Mouse (Mus musculus): Measurements from ENCODE around the gene 6330409D20Rik. TPM values are rescaled to one million over a fixed set of nuclear protein-coding genes. Genes with fewer than 3 reads are reported as not detected.

The 6330409D20Rik gene
- polyA plus RNA-seq, 1 experiment from 2014 or later = 0.38 TPM

DNA sequence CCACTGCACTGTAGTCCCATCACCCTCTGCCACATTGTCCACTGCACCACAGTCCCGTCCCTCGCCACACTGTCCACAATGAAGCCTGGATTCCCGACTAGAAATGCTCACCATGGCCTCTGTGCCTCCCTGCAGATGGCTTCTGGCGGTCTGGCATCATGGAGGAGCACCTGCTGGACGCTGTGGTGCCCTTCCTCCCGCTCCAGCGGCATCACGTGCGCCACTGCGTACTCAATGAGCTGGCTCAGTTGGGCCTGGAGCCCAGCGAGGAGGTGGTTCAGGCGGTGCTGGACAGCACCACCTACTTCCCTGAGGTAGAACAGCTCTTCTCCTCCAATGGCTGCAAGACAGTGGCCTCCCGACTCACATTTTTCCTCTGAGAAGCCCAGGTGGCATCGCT lies 20.5 kb upstream of the 6330409D20Rik start:
- Histone ChIP-seq H3K9ac (ENCODE audit: low read length) (no peak overlapping the region), H3K36me3 (ENCODE audit: control insufficient read depth, insufficient read depth, low read length) (peaks cover 30% of the 10 kb centered on the region), H3K27me3 (replicated peaks; ENCODE audit: control insufficient read depth, insufficient read depth, low read length) (no peaks in the 10 kb centered on the region), H3K27ac (ENCODE audit: low read depth) (no peak overlapping the region), H3K4me3 (ENCODE audit: low read depth, low read length) (no peak overlapping the region), H3K4me2 (ENCODE audit: low read length) (no peak overlapping the region), H3K9me3 (ENCODE audit: control insufficient read depth, low read length) (no peaks in the 10 kb centered on the region), H3K4me1 (replicated peaks; ENCODE audit: control insufficient read depth, insufficient read depth, low read length) (peaks cover 4% of the 10 kb centered on the region)
- ATAC-seq (replicated peaks; ENCODE audit: low FRiP score, low TSS enrichment, low read depth) (no peak), DNase-seq (ENCODE audit: low spot score) (no peak)
- 91% methylated on average over 14 of the region's 14 CpGs for WGBS

DNA sequence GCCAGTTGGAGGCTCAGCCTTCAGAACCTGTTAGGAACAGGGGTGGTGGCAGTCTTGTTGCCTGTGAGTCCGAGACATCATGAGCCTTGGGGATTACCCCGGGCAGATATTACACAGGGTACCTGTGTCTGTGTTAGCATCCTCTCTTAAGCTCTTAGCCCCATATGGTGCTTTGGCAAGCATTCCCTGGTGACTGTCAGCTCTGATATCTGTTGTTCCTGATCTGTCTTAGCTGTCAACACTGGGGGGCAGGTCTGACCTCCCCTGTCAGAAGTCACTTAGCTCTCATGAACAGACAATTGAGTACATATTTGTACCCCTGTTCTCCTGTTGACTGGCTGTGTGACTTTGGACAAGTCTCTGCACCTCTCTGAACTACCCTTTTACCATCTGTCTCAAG lies 18.2 kb upstream of the 6330409D20Rik start:
- Histone ChIP-seq H3K9me3 (ENCODE audit: control insufficient read depth, low read length) (no peaks in the 10 kb centered on the region), H3K4me2 (ENCODE audit: low read length) (no peak overlapping the region), H3K27me3 (replicated peaks; ENCODE audit: control insufficient read depth, insufficient read depth, low read length) (no peaks in the 10 kb centered on the region), H3K4me1 (replicated peaks; ENCODE audit: control insufficient read depth, insufficient read depth, low read length) (peaks cover 4% of the 10 kb centered on the region), H3K9ac (ENCODE audit: low read length) (no peak overlapping the region), H3K4me3 (ENCODE audit: low read depth, low read length) (no peak overlapping the region), H3K36me3 (ENCODE audit: control insufficient read depth, insufficient read depth, low read length) (peaks cover 42% of the 10 kb centered on the region), H3K27ac (ENCODE audit: low read depth) (no peak overlapping the region)
- ATAC-seq (replicated peaks; ENCODE audit: low FRiP score, low TSS enrichment, low read depth) = no peak
- 86% methylated on average over 2 of the region's 2 CpGs for WGBS
- DNase-seq (ENCODE audit: low spot score) = no peak

GRCm38 (mm10) chr2:32758503-32758902 lies 17.7 kb upstream of the 6330409D20Rik start:
- Histone ChIP-seq H3K27ac (ENCODE audit: low read depth) (no peak overlapping the region), H3K9ac (ENCODE audit: low read length) (no peak overlapping the region), H3K36me3 (ENCODE audit: control insufficient read depth, insufficient read depth, low read length) (peaks cover 45% of the 10 kb centered on the region), H3K9me3 (ENCODE audit: control insufficient read depth, low read length) (no peaks in the 10 kb centered on the region), H3K27me3 (replicated peaks; ENCODE audit: control insufficient read depth, insufficient read depth, low read length) (no peaks in the 10 kb centered on the region), H3K4me3 (ENCODE audit: low read depth, low read length) (no peak overlapping the region), H3K4me1 (replicated peaks; ENCODE audit: control insufficient read depth, insufficient read depth, low read length) (peaks cover 4% of the 10 kb centered on the region), H3K4me2 (ENCODE audit: low read length) (no peak overlapping the region)
- no peak for DNase-seq (ENCODE audit: low spot score)
- WGBS = 65% methylated on average over 8 of the region's 8 CpGs
- no peak for ATAC-seq (replicated peaks; ENCODE audit: low FRiP score, low TSS enrichment, low read depth)

GRCm38 (mm10) chr2:32757056-32757845 lies 16.4 kb upstream of the 6330409D20Rik start, which contains the start of gene Tor2a:
TSS of gene Tor2a (plus strand) at chr2:32757234.
- peak within 1 kb of the TSS; percentile 70 for H3K4me3 ChIP-seq (ENCODE audit: low read depth, low read length)
- DNase-seq (ENCODE audit: low spot score) (peak; percentile 97), ATAC-seq (replicated peaks; ENCODE audit: low FRiP score, low TSS enrichment, low read depth) (peak; percentile 92)
- no peaks in the 10 kb centered on the region for H3K9me3 ChIP-seq (ENCODE audit: control insufficient read depth, low read length)
- H3K4me1 ChIP-seq (replicated peaks; ENCODE audit: control insufficient read depth, insufficient read depth, low read length) = peaks cover 4% of the 10 kb centered on the region
- H3K27ac ChIP-seq (ENCODE audit: low read depth) = peak within 1 kb of the TSS; percentile 84
- H3K27me3 ChIP-seq (replicated peaks; ENCODE audit: control insufficient read depth, insufficient read depth, low read length) = no peaks in the 10 kb centered on the region
- peak within 1 kb of the TSS; percentile 57 for H3K4me2 ChIP-seq (ENCODE audit: low read length)
- peaks cover 54% of the 10 kb centered on the region for H3K36me3 ChIP-seq (ENCODE audit: control insufficient read depth, insufficient read depth, low read length)
- WGBS = under 1% methylated on average over 66 of the region's 66 CpGs
- peak within 1 kb of the TSS; percentile 81 for H3K9ac ChIP-seq (ENCODE audit: low read length)

DNA sequence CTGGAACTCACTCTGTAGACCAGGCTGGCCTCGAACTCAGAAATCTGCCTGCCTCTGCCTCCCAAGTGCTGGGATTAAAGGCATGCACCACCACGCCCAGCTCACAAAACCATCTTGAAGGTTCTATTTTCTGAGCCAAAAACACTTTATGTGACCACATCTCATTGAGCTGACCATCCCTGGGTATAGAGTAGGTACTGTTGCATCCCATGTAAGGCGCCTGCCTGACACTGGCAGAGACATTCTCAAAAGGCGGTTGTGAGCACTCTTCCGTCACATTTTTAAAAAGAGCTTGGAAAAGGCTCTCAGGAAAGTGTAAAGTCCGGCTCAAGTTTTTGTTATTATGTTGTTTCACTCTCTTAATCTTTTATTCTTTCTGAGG lies 15.8 kb upstream of the 6330409D20Rik start:
- DNase-seq (ENCODE audit: low spot score) = no peak
- no peaks in the 10 kb centered on the region for H3K27me3 ChIP-seq (replicated peaks; ENCODE audit: control insufficient read depth, insufficient read depth, low read length)
- no peak overlapping the region for H3K27ac ChIP-seq (ENCODE audit: low read depth)
- no peak overlapping the region for H3K9ac ChIP-seq (ENCODE audit: low read length)
- H3K9me3 ChIP-seq (ENCODE audit: control insufficient read depth, low read length) = no peaks in the 10 kb centered on the region
- H3K4me2 ChIP-seq (ENCODE audit: low read length) = peak overlapping the region; percentile 26; the same call in 1 of the 2 replicates
- peak overlapping the region; percentile 70; the same call in 1 of the 2 replicates for H3K4me3 ChIP-seq (ENCODE audit: low read depth, low read length)
- 39% methylated on average over 6 of the region's 6 CpGs for WGBS
- peaks cover 4% of the 10 kb centered on the region for H3K4me1 ChIP-seq (replicated peaks; ENCODE audit: control insufficient read depth, insufficient read depth, low read length)
- peak; percentile 26 for ATAC-seq (replicated peaks; ENCODE audit: low FRiP score, low TSS enrichment, low read depth)
- peaks cover 48% of the 10 kb centered on the region for H3K36me3 ChIP-seq (ENCODE audit: control insufficient read depth, insufficient read depth, low read length)

GRCm38 (mm10) chr2:32752181-32752580 lies 11.4 kb upstream of the 6330409D20Rik start:
- no peak overlapping the region for H3K27ac ChIP-seq (ENCODE audit: low read depth)
- no peak overlapping the region for H3K4me3 ChIP-seq (ENCODE audit: low read depth, low read length)
- DNase-seq (ENCODE audit: low spot score) (no peak), ATAC-seq (replicated peaks; ENCODE audit: low FRiP score, low TSS enrichment, low read depth) (no peak)
- no peaks in the 10 kb centered on the region for H3K9me3 ChIP-seq (ENCODE audit: control insufficient read depth, low read length)
- H3K27me3 ChIP-seq (replicated peaks; ENCODE audit: control insufficient read depth, insufficient read depth, low read length) = no peaks in the 10 kb centered on the region
- H3K4me2 ChIP-seq (ENCODE audit: low read length) = peak overlapping the region; percentile 47; the same call in 1 of the 2 replicates
- peaks cover 5% of the 10 kb centered on the region; the same call in 1 of the 2 replicates for H3K4me1 ChIP-seq (replicated peaks; ENCODE audit: control insufficient read depth, insufficient read depth, low read length)
- peaks cover 50% of the 10 kb centered on the region for H3K36me3 ChIP-seq (ENCODE audit: control insufficient read depth, insufficient read depth, low read length)
- 70% methylated on average over 10 of the region's 10 CpGs for WGBS
- H3K9ac ChIP-seq (ENCODE audit: low read length) = no peak overlapping the region

GRCm38 (mm10) chr2:32751665-32752033 lies 10.8 kb upstream of the 6330409D20Rik start:
- no peaks in the 10 kb centered on the region for H3K9me3 ChIP-seq (ENCODE audit: control insufficient read depth, low read length)
- H3K27ac ChIP-seq (ENCODE audit: low read depth) = 0 out of 2 replicates have a peak overlapping the region, but pooled peaks have one; percentile 2
- peak overlapping the region; percentile 31 for H3K4me3 ChIP-seq (ENCODE audit: low read depth, low read length)
- H3K36me3 ChIP-seq (ENCODE audit: control insufficient read depth, insufficient read depth, low read length) = peaks cover 55% of the 10 kb centered on the region
- ATAC-seq (replicated peaks; ENCODE audit: low FRiP score, low TSS enrichment, low read depth) (no peak), DNase-seq (ENCODE audit: low spot score) (no peak)
- no peak overlapping the region for H3K9ac ChIP-seq (ENCODE audit: low read length)
- H3K4me2 ChIP-seq (ENCODE audit: low read length) = peak overlapping the region; percentile 47
- no peaks in the 10 kb centered on the region for H3K27me3 ChIP-seq (replicated peaks; ENCODE audit: control insufficient read depth, insufficient read depth, low read length)
- peaks cover 5% of the 10 kb centered on the region; the same call in 1 of the 2 replicates for H3K4me1 ChIP-seq (replicated peaks; ENCODE audit: control insufficient read depth, insufficient read depth, low read length)
- 23% methylated on average over 10 of the region's 10 CpGs for WGBS

DNA sequence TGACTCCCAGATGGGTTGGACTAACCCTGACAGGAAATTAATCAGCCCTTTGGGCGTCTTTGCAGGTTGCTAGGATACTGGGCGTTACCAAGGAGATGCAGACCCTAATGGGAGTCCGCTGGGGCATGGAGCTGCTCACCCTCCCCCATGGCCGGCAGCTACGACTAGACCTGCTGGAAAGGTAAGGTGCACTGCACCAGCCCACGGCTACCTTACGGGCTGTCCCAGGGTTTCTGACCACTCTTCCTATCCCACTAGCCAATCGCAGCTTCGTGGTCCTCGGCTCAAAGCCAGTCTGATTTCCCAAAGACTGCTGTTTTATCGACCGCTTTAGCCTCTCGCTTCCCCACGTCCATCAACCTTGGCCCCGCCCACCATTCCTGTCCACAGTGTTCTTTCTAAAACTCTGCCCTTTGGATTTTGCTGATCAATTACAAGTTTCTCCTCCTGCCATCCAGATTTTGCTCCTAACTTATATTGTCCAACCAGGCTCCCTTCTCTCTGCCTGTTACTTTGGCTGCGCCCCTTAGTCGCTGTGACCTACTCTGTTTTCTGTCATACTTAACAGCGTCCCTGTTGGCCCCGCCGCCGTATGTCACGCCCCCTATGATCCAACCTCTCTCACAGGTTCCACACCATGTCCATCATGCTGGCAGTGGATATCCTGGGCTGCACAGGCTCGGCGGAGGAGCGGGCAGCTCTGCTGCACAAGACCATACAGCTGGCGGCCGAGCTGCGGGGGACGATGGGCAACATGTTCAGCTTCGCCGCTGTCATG lies 10.3 kb upstream of the 6330409D20Rik start:
- 8% methylated on average over 31 of the region's 31 CpGs for WGBS
- Histone ChIP-seq H3K9ac (ENCODE audit: low read length) (no peak overlapping the region), H3K27ac (ENCODE audit: low read depth) (peak overlapping the region; percentile 2; the same call in 1 of the 2 replicates), H3K4me1 (replicated peaks; ENCODE audit: control insufficient read depth, insufficient read depth, low read length) (peaks cover 5% of the 10 kb centered on the region; the same call in 1 of the 2 replicates), H3K27me3 (replicated peaks; ENCODE audit: control insufficient read depth, insufficient read depth, low read length) (no peaks in the 10 kb centered on the region), H3K4me3 (ENCODE audit: low read depth, low read length) (peak overlapping the region; percentile 31), H3K36me3 (ENCODE audit: control insufficient read depth, insufficient read depth, low read length) (peaks cover 60% of the 10 kb centered on the region), H3K4me2 (ENCODE audit: low read length) (peak overlapping the region; percentile 47), H3K9me3 (ENCODE audit: control insufficient read depth, low read length) (no peaks in the 10 kb centered on the region)
- DNase-seq (ENCODE audit: low spot score) (peak; percentile 86), ATAC-seq (replicated peaks; ENCODE audit: low FRiP score, low TSS enrichment, low read depth) (peak; percentile 91)
